Mouse (Mus musculus) ES-E14 (cell line): ENCODE results near the gene Ppp6r2.

ENCODE experiments used
- CHD2 ChIP-seq: IDR thresholded peaks from 2 replicates; pipeline ENCODE4 v1.6.1; 2014; ENCODE audit warnings: mild to moderate bottlenecking, low read depth, low read length, inconsistent platforms
- MAFK ChIP-seq: IDR thresholded peaks from 2 replicates; pipeline ENCODE4 v1.6.1; 2014; ENCODE audit warnings: mild to moderate bottlenecking, low read depth, low read length, inconsistent platforms; ENCODE audit not compliant: insufficient read depth

- TF ChIP-seq MAFK (no peak), CHD2 (no peak)
These were observed 31.2 kb upstream of the Ppp6r2 start for GRCm38 (mm10) chr15:89180081-89180541.
